Mouse (Mus musculus): ENCODE results near the gene Slc22a18.

GRCm38 (mm10) chr7:143460874-143461273 lies 12.7 kb upstream of the Slc22a18 start, which contains the start of gene Cdkn1c:
- TF ChIP-seq EP300 (IDR thresholded peaks at IDR 0.05; ENCODE audit: low read depth) (no peak), CTCF (IDR thresholded peaks at IDR 0.05; ENCODE audit: low read depth) (no peak)

Measured in liver, embryonic 14.5 days (tissue).